Mouse (Mus musculus) gastrocnemius, postnatal 36 days (tissue): ENCODE data around the gene Sgsm2. TPM values are rescaled to one million over a fixed set of nuclear protein-coding genes. Genes with fewer than 3 reads are reported as not detected.
"Not testable (repeated sequence)": the region's sequence is repeated elsewhere in the genome, so short reads cannot be mapped to it uniquely, and the experiment has no call there.

ENCODE experiments used
- DNase-seq, 2 experiments: peaks; one replicate each; pipeline ENCODE4 v3.0.0; 2022
- intact Hi-C: fragments of 180-260 bp; cut with DNase I; formaldehyde crosslinking; loops from one replicate; pipeline ENCODE4 v1.15.1; 2025
- total RNA-seq, 2 experiments: library from RNA; stranded (reverse); gene quantifications; 2 replicates each; pipeline ENCODE4 v1.2.3; 2021

Gene Sgsm2
- total RNA-seq, 2 experiments from 2014 or later: 1.4 to 1.9 TPM

DNA sequence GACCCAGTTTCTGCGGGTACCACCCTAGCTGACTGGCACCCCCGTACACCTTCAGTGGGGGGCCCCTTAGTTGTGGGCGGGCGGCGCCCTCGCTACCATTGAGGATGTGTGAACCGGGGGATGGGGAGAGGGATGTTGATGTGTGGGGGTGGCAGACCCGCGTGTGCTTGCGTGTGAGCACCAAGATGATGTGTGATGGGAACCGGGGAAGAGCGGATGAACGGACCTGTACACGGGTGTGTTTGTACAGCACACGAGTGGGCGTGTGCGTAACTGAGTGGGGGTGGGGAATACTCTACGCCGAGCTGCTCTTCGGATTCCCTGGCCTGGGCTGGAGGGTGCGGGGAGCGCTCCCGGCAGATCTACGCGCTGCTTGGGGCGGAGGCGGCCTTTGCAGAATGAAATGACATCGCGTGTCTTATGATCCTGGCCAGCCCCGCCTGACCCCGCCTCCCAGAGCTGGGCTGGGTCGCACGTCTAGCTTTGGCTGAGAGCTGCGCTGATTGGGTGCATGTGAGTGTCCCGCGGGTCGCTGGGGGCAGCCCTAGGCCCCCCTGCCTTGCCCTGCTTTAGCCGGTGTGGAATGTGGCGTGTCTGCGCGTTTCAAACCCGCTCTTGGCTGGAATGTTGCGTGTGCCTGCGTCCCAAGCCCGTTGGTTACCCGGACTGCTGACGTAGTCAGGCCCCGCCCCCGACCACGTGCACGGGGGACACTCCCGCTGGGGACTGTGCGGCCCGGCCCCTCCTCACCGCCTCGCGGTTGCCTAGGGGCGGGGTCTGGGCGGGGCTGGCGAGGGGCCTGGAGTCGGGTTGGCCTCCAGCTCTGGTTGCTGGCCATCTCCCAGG is 65.0 kb downstream of the Sgsm2 start:
- DNase-seq: peak; percentile 99
- intact Hi-C loops: loop anchor here (5.0 kb wide), 1 partner anchor 185 kb away; the partner anchor contains the start of gene Cluh

DNA sequence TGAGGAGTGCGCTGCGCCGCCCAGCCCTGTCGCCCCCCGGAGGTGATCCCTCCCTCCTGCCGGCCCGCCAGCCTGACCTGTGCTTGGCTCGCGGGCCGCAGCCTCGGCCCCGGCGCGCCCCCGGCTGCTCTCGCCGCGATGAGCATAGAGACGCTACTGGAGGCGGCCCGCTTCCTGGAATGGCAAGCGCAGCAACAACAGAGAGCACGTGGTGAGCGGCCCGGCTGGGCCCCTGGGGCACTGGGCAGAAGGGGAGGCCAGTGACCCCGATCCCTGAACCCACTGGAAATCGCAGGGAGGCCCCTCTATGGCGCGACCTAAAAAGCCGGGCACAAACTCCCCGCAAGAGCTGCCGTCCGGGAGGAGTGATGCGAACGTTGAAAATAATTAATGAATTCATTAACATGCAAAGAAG is 65.7 kb downstream of the Sgsm2 start:
- peak in 1 of 2 experiments; percentile 43 for DNase-seq
- intact Hi-C loops: loop anchor here (5.0 kb wide), 1 partner anchor 184 kb away; the partner anchor contains the start of gene Cluh

DNA sequence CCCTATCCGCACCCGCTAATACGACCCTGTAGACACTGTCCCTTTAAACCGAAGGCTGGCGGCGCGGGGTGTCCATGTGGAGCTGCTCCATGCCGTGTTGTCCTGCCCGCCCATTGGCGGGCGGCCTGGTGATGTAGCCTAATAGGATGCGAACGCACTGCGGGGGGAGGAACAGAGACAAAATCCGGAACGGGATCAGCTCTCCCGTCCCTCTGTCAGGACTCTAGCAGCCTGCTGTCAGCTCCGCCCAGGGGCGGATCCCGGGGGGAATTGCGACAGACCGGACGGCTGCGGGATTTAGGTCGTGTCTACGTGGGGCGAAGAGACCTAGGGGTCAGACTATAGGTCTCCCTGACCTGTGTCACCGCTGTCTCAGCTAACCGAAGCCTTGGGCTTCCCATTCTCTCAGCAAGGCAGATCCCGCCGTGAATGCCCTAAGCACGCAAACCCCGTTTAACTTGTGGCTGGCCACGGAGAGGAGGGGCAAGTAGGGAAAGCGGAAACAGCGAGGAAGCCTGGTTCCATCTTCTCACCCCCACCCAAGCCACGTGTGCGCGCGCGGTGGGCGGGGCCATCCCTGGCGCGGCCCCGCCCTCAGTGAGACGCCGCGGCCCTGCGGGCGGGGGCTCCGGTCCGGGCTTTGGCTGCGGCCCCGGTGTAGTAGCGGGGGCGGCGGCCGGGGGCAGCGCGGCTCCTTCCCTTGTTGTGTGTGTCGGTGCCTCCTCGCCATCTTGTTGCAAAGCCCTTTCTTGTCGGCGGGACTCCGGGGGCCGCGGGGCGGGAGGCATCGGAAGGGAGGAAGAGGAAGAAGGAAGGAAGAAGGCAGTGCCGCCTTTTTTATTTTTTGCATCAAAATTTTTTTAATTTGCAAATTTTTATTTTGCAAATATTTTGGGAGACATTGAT is 66.4 kb downstream of the Sgsm2 start, which contains the start of gene Mnt:
Mnt (plus strand) TSS at position 665 of the 906 bp plus-strand sequence.
- intact Hi-C loops: loop anchor here (1.0 to 5.0 kb wide), 2 partner anchors 8 to 183 kb away; partner anchors contain the start of gene Cluh
- peak; percentile 98 to 99 for DNase-seq

DNA sequence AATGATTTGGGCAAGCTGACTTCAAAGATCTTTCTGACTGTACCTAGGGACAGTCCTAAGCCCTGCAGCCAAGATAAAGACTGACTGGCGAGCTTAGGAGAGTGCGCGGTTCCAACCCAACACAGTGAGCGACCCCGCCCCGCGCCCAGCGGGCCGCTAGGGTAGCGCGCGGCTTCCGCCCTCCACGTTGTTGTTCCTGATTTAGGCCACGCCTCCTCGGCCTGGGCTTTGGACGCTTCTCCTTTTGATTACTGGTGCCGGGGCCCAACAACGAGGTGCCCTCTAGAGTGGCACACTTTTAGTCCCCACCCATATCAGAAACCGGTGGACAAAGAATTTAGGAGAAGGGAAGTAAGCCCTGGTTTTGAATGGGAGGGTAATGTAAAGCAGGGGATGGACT is 67.0 kb downstream of the Sgsm2 start:
- intact Hi-C loops: loop anchor here (1.0 to 5.0 kb wide), 2 partner anchors 8 to 183 kb away; partner anchors contain the start of gene Cluh
- peak; percentile 78 to 79 for DNase-seq

DNA sequence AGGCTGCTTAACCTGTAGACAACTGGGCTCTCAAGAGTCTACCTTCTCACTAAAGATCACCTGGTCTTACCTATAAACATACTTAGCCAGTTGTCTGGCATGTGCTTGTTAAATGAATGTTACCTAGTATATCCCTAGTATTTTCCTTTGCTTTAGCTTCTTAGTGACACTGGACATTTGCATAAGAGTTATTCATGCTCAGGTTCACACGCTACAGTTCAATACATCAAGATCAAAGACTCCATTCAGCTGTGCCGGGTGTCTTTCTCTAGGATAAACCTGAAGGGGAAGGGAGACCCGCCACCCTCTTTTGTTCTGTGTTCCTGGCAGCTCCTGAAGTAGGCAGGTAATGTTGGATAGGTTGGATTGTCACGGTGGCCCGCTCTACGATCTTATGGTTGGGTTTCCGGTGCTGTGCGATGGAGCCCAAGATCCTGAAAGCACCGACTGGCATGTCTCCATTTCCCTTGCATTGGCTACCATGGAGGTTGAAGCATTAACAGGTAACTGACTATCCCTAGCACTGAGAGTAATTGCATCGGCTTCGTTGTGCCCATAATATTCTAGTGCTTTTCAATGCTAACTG is 67.8 kb downstream of the Sgsm2 start:
- intact Hi-C loops: no loop called here
- no peak for DNase-seq

DNA sequence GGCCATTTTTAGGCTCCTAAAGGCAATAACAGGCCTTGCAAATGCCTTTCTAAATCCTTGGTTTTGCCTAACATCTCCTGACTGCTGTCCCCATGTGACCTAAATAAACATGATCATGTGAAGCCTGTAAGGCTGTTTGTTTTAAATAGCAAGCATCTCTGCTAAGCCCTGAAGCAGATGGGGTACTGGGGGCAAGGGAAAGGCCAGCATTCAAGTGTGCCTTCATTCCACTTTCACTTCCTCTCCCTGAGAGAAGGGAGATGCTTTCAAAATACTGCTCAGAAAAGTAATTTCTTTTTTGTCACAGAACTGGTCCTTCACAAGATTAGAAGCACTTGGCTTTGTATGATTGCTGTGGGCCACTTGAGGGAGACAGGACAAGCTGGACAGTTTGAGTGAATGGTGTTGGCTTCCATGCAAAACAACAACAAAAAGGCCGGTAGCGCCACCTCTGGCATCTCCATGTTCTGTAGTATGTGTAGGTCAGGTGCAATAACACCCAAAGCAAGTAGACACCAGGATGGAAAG is 68.4 kb downstream of the Sgsm2 start:
- no peak for DNase-seq
- intact Hi-C loops: no loop called here

DNA sequence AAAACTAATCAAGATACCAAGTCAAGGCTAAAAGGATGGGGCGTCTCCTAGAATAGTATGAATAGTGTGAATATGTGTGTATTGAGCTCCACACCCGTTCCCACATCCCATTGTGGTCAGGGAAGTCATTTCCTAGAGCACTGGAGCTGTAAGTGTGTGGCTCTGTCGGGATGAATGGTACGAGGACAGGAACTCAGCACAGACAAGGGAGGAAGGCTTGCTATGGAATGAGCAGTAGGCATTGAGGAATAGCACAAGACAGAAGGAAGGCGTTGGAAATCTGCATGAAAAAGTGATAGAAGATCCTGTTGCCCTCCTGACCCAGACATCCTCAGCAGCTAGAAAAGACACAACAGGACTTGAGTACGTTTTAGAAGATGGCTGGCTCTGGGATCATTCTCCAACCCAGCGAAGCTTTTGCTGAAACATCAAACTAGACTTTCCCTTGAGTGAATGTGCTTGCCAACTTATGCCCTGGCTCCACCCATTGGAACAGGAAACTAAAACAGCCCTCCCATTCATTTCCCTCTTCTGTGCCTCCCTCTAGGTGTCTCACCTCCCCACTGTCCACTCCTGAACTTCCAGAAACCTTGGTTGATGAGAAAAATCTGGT is 69.0 kb downstream of the Sgsm2 start:
- intact Hi-C loops: no loop called here
- no peak for DNase-seq

DNA sequence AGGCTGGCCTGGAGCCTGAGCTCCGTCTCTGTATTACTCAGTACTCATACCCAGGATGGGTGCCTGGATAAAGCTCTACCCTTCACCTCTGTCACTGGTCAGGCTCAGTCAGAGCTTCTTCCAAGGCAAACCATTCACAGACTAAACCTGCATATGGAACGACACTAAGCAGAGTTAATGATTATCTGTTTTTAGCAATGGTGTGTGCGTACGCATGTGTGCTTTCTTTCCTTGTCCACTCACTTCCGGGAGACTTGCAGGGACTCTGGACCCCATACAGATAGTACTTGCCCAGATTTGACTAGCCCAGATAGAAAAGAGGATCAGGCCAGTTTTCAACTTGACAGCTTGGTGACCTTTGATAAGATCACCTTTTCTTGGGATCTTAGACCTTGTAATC is 70.2 kb downstream of the Sgsm2 start:
- intact Hi-C loops: no loop called here
- no peak for DNase-seq

DNA sequence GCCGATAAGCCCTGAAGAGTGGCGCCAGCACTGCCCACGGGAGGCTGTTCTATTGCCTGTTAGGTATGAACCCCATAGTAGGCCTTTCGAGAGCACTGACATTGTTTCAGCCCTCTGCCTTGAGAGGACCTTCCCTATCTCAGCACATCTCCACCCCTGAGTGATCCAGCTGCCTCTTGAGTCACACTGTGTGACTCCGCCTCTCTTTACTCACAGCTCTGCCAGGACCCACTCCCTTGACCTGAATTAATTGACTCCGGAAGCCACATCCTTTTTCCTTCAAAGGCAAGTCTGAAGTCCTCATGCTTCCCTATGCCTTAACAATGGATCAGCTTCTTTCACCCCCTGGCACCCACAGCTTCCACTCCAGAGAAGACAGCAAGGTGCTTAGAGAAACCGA is 70.7 kb downstream of the Sgsm2 start:
- intact Hi-C loops: no loop called here

DNA sequence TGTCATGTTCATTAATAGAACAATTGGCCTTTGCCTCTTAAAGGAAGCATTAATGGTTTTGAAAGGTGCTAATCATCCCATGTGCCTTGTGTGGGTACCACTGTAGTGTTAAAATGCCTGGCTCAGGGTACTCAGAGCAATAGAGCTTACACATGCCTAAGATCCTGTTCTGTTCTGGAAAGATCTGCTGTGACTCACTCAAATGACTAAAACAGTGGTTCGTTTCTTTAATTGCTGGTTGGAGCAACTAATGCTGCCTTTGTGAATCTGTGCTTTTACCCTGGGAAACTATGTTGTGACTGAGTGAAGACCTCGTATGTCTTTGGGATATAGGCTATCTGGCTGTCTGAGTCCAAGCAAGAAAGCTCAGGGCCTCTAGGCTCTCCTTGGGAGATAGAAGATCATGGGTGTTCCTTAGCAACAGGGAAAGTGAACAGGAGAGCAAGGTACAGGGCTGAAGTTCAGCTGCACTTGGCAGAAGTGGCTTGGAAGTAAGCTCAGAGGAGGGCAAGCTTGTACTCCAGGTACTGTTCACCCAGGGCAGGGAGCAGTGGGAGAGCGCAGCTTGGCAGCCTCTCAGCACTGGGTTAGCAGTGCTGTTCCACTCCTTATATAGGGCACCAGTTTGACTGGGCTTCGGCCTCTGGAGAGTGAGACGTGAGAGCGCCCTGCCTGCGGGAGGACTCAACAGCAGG is 74.0 kb downstream of the Sgsm2 start:
- intact Hi-C loops: loop anchor here (2.0 kb wide), 1 partner anchor 24 kb away; no protein-coding TSS in a partner anchor
- DNase-seq: no peak

More for the DNA sequence above, 70.7 kb downstream of the Sgsm2 start:
- DNase-seq: no peak

DNA sequence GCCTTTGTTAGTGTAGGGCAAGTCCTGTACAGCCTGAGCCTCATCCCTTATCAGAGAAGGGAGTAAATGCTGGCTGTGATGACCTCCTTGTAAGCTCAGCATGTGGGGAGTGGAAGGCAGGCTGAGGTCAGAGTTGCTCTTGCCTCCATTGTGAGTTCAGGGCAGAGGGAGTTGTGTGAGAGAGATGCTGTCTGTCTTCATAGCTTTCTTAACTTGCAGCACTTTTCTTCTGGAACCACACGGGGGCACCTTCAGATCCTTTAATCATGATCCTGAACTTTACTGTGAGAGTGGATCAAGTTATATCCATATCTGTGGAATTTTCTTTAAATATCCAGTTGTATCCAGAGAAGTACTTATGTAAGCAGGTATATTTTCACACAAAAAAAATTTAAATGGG is 75.4 kb downstream of the Sgsm2 start:
- DNase-seq: no peak
- intact Hi-C loops: no loop called here

DNA sequence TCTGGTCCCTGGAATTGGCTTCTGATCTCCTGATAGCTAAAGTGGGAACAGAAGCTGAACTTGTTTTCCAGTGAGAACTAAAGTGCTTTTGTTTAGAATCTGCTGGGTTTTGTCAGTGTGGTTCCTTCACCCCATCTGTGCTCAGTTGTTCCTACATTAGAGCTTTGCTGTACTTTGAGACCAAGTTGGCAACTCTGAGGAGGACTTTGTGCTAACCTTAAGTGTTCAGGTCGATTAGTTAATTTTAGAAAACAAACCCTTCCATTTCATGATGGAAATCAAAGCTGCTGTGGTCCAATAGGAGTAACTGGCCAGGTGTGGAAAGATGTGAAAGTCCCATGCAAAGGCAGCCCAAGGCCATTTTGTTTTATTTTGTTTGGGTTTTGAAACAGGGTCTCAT is 75.9 kb downstream of the Sgsm2 start:
- no peak for DNase-seq
- intact Hi-C loops: no loop called here

DNA sequence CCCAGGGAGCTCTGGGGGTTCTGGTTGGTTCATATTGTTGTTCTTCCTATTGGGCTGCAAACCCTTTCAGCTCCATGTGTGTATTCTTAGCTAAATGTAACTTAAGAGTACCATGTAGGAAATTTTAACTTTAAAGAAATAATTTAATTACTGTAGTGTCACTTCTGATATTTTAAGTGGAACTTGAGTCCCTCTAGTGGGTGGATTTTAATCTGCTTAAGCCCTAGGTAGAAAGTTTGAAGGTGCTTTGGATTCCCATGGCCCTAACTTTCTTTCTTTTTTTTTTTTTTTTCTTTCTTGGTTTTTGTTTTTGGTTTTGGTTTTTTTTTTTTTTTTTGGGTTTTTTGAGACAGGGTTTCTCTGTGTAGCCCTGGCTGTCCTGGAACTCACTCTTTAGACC is 81.1 kb downstream of the Sgsm2 start:
- no peak for DNase-seq
- intact Hi-C loops: loop anchor here (10.0 kb wide), 1 partner anchor 181 kb away; no protein-coding TSS in a partner anchor

DNA sequence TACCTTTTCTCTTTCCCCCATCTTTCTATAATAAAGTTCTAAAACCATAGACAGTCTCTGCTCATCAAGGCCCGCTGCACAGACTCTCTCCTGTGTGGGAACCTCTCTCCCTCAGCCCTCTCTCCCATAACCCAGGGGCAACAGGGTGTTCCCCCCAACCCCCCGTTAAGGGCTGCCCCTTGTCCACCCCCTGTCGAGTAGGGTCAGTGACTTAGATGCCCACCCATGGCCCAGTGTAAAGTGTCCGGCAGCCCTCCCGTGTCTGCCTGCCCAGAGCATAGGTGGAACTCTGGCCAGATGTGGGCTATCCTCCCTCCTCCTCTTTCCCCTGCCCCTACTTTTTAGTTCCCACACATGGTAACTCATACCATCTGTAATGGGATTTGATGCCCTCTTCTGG is 85.3 kb downstream of the Sgsm2 start:
- intact Hi-C loops: loop anchor here (10.0 kb wide), 1 partner anchor 177 kb away; no protein-coding TSS in a partner anchor
- no peak for DNase-seq

DNA sequence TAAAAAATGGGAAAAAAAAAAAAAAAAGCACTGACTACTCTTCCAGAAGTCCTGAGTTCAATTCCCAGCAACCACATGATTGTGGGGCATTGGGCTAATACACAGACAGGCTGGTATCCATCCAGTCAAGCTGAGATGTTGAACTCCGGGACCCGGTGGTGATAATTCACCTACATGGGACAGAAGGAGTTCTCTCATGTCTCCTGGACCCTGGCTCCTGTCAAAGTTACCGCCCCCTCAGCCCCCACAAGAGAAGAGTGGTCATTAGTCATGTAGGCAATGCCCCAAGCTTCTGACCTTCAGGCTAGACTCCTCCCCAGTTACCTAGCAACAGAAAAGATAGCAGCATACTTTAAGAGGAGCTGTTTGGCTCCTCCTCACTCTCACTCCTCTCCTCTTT is 85.8 kb downstream of the Sgsm2 start:
- DNase-seq: not testable (repeated sequence)
- intact Hi-C loops: loop anchor here (10.0 kb wide), 1 partner anchor 176 kb away; no protein-coding TSS in a partner anchor

DNA sequence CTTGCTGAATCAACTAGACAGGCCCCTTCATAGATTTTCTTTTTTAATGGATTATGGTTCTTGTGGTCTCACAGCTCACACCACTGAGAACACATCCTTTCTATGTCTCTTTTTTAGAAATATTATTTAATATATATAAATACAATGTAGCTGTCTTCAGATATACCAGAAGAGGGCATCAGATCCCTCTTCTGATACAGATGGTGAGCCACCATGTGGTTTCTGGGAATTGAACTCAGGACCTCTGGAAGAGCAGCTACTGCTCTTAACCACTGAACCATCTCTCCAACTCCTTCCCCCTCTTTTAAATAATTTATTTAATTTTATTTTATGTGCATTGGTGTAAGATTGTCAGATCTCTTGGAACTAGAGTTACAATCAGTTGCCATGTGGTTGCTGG is 86.7 kb downstream of the Sgsm2 start:
- DNase-seq: no peak
- intact Hi-C loops: loop anchor here (10.0 kb wide), 1 partner anchor 175 kb away; no protein-coding TSS in a partner anchor

DNA sequence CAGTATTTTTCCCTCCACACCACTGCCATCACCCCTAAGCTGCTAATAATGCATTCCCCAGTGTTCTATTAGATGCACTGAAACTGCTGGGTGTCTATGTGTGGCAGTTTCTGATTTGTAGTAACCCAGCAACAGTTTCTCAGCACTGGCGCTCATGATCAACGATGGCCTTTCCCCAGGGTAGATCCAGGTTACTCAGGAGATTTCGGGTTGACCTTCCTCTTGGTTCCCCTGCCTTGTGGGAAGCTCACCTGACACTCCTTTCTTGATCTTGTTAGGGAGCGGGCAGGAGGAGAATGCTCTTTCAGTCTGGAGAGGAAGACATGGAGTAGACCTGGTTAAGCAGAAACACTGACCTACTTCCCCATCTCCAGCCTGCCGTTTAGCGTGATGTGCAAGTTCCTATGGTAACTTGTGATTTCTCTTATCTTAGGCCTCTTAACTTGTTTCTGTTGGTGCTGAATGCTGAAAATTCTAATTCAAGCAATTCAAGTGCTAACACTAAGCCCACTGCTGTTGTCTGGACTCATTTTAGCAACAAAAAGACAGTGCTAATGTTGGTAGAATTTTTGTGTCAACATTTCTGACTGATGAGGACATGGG is 88.5 kb downstream of the Sgsm2 start:
- intact Hi-C loops: no loop called here

DNA sequence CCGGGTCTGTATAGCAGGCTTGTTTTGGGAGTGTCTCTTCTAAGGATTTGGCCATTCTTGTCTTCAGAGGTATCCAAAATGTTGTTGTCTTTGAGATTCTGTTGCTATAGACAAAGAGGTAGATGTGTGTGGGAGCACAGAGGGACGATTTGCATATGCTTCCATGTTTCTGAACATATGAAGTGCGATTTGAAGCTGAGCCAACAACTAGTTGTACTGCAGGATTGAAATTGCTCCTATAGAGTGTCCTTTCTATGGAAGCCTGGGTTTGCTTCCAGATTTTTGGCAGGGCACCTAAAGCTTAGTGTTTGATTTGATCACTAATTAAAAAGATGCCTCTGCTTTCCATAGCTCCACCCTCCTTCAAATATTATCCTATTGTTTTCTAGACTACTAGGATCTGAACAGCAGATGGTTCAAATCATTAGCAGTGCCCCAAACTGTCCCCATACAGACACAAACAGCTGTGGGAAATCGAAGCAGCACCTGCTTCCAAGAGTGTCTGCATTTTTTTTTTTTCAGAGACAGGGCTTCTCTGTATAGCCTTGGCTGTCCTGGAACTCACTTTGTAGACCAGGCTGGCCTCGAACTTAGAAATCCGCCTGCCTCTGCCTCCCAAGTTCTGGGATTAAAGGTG is 89.5 kb downstream of the Sgsm2 start:
- no peak for DNase-seq
- intact Hi-C loops: no loop called here

More for the DNA sequence above, 88.5 kb downstream of the Sgsm2 start:
- DNase-seq: no peak
